Mouse (Mus musculus) forebrain, embryonic 13.5 days (tissue): ENCODE measurements around the gene Irf1. TPM values are rescaled to one million over a fixed set of nuclear protein-coding genes. Genes with fewer than 3 reads are reported as not detected.

Source experiments
- ATAC-seq: fragments of 200-750 bp; cut with Nextera tagmentation; 2 replicates; pipeline ENCODE4 v1.8.0; 2017
- H3K27ac ChIP-seq: fragments of 300-500 bp; sonication (generic); 2 replicates; pipeline ENCODE4 v1.5.1; 2015; ENCODE audit warnings: inconsistent platforms, mild to moderate bottlenecking, moderate library complexity
- H3K27me3 ChIP-seq: fragments of 300-500 bp; sonication (generic); 2 replicates; pipeline ENCODE4 v1.6.1; 2015; ENCODE audit warnings: mild to moderate bottlenecking, inconsistent platforms
- H3K36me3 ChIP-seq: fragments of 300-500 bp; sonication (generic); 2 replicates; pipeline ENCODE4 v1.6.1; 2015; ENCODE audit warnings: mild to moderate bottlenecking, inconsistent platforms; ENCODE audit not compliant: poor library complexity, severe bottlenecking
- H3K4me1 ChIP-seq: fragments of 300-500 bp; sonication (generic); 2 replicates; pipeline ENCODE4 v1.6.1; 2015; ENCODE audit warnings: inconsistent platforms
- H3K4me2 ChIP-seq: fragments of 300-500 bp; sonication (generic); 2 replicates; pipeline ENCODE4 v1.6.1; 2015; ENCODE audit warnings: inconsistent platforms, mild to moderate bottlenecking, moderate library complexity
- H3K4me3 ChIP-seq: fragments of 300-500 bp; sonication (generic); 2 replicates; pipeline ENCODE4 v1.5.1; 2015; ENCODE audit warnings: mild to moderate bottlenecking, inconsistent platforms
- H3K9ac ChIP-seq: fragments of 300-500 bp; sonication (generic); 2 replicates; pipeline ENCODE4 v1.6.1; 2015; ENCODE audit warnings: mild to moderate bottlenecking, inconsistent platforms
- H3K9me3 ChIP-seq: fragments of 300-500 bp; sonication (generic); replicated peaks from 2 replicates; pipeline ENCODE4 v1.6.1; 2016; ENCODE audit warnings: inconsistent platforms
- WGBS: fragments of 180-500 bp; shearing (Covaris S2); methylation state at CpG from one replicate; pipeline ENCODE4 v1.1.7; 2015; 5-methylcytosine and 5-hydroxymethylcytosine counted together
- polyA plus RNA-seq: library from polyadenylated mRNA; unstranded; fragments of >200 nt; fragmentation: Nextera tagmentation; extraction: Ambion mirVana; gene quantifications from 2 replicates; pipeline ENCODE4 v1.2.1, GENCODE M21; 2015

Gene Irf1
- polyA plus RNA-seq: 2.6 and 2.7 TPM in 2 replicates

GRCm38 (mm10) chr11:53769760-53770124 lies at the start of gene Irf1:
Irf1 (plus strand) TSS chr11:53770014.
- H3K4me3 ChIP-seq: peak within 1 kb of the TSS; percentile 74
- H3K36me3 ChIP-seq: no peaks in the 10 kb centered on the region; the same call in 1 of the 2 replicates
- no peaks in the 10 kb centered on the region for H3K9me3 ChIP-seq
- H3K4me1 ChIP-seq: 0 out of 2 replicates have a peak, but pooled peaks cover 12% of the 10 kb centered on the region
- H3K9ac ChIP-seq: peak within 1 kb of the TSS; percentile 73
- no peak within 1 kb of the TSS for H3K27ac ChIP-seq
- peak; percentile 97 for ATAC-seq
- H3K4me2 ChIP-seq: peak within 1 kb of the TSS; percentile 98
- WGBS: under 1% methylated on average over 40 of the region's 40 CpGs
- H3K27me3 ChIP-seq: peaks cover 26% of the 10 kb centered on the region

GRCm38 (mm10) chr11:53720715-53721114 lies 49.1 kb upstream of the Irf1 start, which contains the start of gene Il5:
Il5 (plus strand) TSS chr11:53720794.
- no peak within 1 kb of the TSS for H3K4me2 ChIP-seq
- H3K27me3 ChIP-seq: no peaks in the 10 kb centered on the region
- H3K27ac ChIP-seq: no peak within 1 kb of the TSS
- no peaks in the 10 kb centered on the region for H3K36me3 ChIP-seq
- H3K4me1 ChIP-seq: no peaks in the 10 kb centered on the region
- WGBS: 91% methylated on average over 6 of the region's 6 CpGs
- H3K9me3 ChIP-seq: no peaks in the 10 kb centered on the region
- no peak within 1 kb of the TSS for H3K4me3 ChIP-seq
- H3K9ac ChIP-seq: no peak within 1 kb of the TSS
- ATAC-seq: no peak

- no peaks in the 10 kb centered on the region for H3K36me3 ChIP-seq
- H3K4me2 ChIP-seq: no peak overlapping the region
- H3K9ac ChIP-seq: no peak overlapping the region
- H3K27me3 ChIP-seq: no peaks in the 10 kb centered on the region
- no peaks in the 10 kb centered on the region for H3K9me3 ChIP-seq
- no peak for ATAC-seq
- WGBS: 95% methylated on average over 7 of the region's 7 CpGs
- no peak overlapping the region for H3K27ac ChIP-seq
- no peak overlapping the region for H3K4me3 ChIP-seq
- no peaks in the 10 kb centered on the region for H3K4me1 ChIP-seq
Observed at GRCm38 (mm10) chr11:53731457-53731856, 38.4 kb upstream of the Irf1 start.

- no peak overlapping the region for H3K9ac ChIP-seq
- H3K9me3 ChIP-seq: no peaks in the 10 kb centered on the region
- no peak overlapping the region for H3K4me2 ChIP-seq
- no peak for ATAC-seq
- no peaks in the 10 kb centered on the region for H3K27me3 ChIP-seq
- H3K36me3 ChIP-seq: no peaks in the 10 kb centered on the region
- no peak overlapping the region for H3K27ac ChIP-seq
- H3K4me3 ChIP-seq: no peak overlapping the region
- WGBS: 91% methylated on average over 8 of the region's 8 CpGs
- no peaks in the 10 kb centered on the region for H3K4me1 ChIP-seq
Observed at GRCm38 (mm10) chr11:53732244-53732643, 37.6 kb upstream of the Irf1 start.

- no peak for ATAC-seq
- no peaks in the 10 kb centered on the region for H3K9me3 ChIP-seq
Observed at GRCm38 (mm10) chr11:53733824-53734223, 36.0 kb upstream of the Irf1 start.

GRCm38 (mm10) chr11:53734431-53734830 lies 35.4 kb upstream of the Irf1 start:
- H3K4me3 ChIP-seq: no peak overlapping the region
- no peak overlapping the region for H3K9ac ChIP-seq
- H3K27me3 ChIP-seq: no peaks in the 10 kb centered on the region
- H3K4me2 ChIP-seq: no peak overlapping the region
- no peaks in the 10 kb centered on the region for H3K36me3 ChIP-seq
- no peak overlapping the region for H3K27ac ChIP-seq
- H3K9me3 ChIP-seq: no peaks in the 10 kb centered on the region
- no peaks in the 10 kb centered on the region for H3K4me1 ChIP-seq
- no peak for ATAC-seq
- WGBS: 83% methylated on average over 2 of the region's 2 CpGs

More at GRCm38 (mm10) chr11:53733824-53734223, 36.0 kb upstream of the Irf1 start:
- no peak overlapping the region for H3K4me2 ChIP-seq
- H3K9ac ChIP-seq: no peak overlapping the region
- no peaks in the 10 kb centered on the region for H3K4me1 ChIP-seq
- 88% methylated on average over 7 of the region's 7 CpGs for WGBS
- no peak overlapping the region for H3K4me3 ChIP-seq
- H3K27ac ChIP-seq: no peak overlapping the region
- H3K36me3 ChIP-seq: no peaks in the 10 kb centered on the region
- H3K27me3 ChIP-seq: no peaks in the 10 kb centered on the region

- ATAC-seq: no peak
- Histone ChIP-seq H3K4me2 (0 out of 2 replicates have a peak overlapping the region, but pooled peaks have one; percentile 54), H3K27ac (no peak overlapping the region), H3K9ac (no peak overlapping the region), H3K36me3 (no peaks in the 10 kb centered on the region), H3K27me3 (no peaks in the 10 kb centered on the region), H3K4me3 (no peak overlapping the region), H3K9me3 (no peaks in the 10 kb centered on the region), H3K4me1 (no peaks in the 10 kb centered on the region)
- WGBS: 72% methylated on average over 18 of the region's 18 CpGs
Observed at GRCm38 (mm10) chr11:53734970-53735681, 34.7 kb upstream of the Irf1 start.

GRCm38 (mm10) chr11:53735682-53736245 lies 34.0 kb upstream of the Irf1 start:
- peak overlapping the region; percentile 21; the same call in 1 of the 2 replicates for H3K4me3 ChIP-seq
- H3K27me3 ChIP-seq: no peaks in the 10 kb centered on the region

GRCm38 (mm10) chr11:53736771-53737572 lies 32.8 kb upstream of the Irf1 start:
- no peaks in the 10 kb centered on the region for H3K27me3 ChIP-seq
- H3K9ac ChIP-seq: no peak overlapping the region
- H3K4me3 ChIP-seq: no peak overlapping the region
- 50% methylated on average over 14 of the region's 14 CpGs for WGBS
- ATAC-seq: peak; percentile 38; the same call in 1 of the 2 replicates
- no peaks in the 10 kb centered on the region for H3K36me3 ChIP-seq
- no peak overlapping the region for H3K4me2 ChIP-seq
- no peaks in the 10 kb centered on the region for H3K4me1 ChIP-seq
- H3K27ac ChIP-seq: no peak overlapping the region
- H3K9me3 ChIP-seq: no peaks in the 10 kb centered on the region

More at GRCm38 (mm10) chr11:53735682-53736245, 34.0 kb upstream of the Irf1 start:
- Histone ChIP-seq H3K9ac (peak overlapping the region; percentile 46), H3K4me1 (no peaks in the 10 kb centered on the region), H3K4me2 (peak overlapping the region; percentile 54), H3K9me3 (no peaks in the 10 kb centered on the region), H3K36me3 (no peaks in the 10 kb centered on the region), H3K27ac (no peak overlapping the region)
- ATAC-seq: peak; percentile 93
- 20% methylated on average over 17 of the region's 17 CpGs for WGBS

- H3K36me3 ChIP-seq: no peaks in the 10 kb centered on the region
- H3K9me3 ChIP-seq: no peaks in the 10 kb centered on the region
- no peak overlapping the region for H3K9ac ChIP-seq
- WGBS: 39% methylated on average over 6 of the region's 6 CpGs
- ATAC-seq: 0 out of 2 replicates have a peak, but pooled peaks have one; percentile 66
- H3K4me2 ChIP-seq: no peak overlapping the region
- no peaks in the 10 kb centered on the region for H3K4me1 ChIP-seq
- no peak overlapping the region for H3K4me3 ChIP-seq
- no peak overlapping the region for H3K27ac ChIP-seq
- no peaks in the 10 kb centered on the region for H3K27me3 ChIP-seq
Observed at GRCm38 (mm10) chr11:53737573-53737946, 32.3 kb upstream of the Irf1 start.

GRCm38 (mm10) chr11:53742353-53742752 lies 27.5 kb upstream of the Irf1 start:
- Histone ChIP-seq H3K9me3 (no peaks in the 10 kb centered on the region), H3K9ac (no peak overlapping the region), H3K4me1 (no peaks in the 10 kb centered on the region), H3K4me3 (no peak overlapping the region), H3K4me2 (no peak overlapping the region), H3K36me3 (no peaks in the 10 kb centered on the region), H3K27ac (no peak overlapping the region), H3K27me3 (no peaks in the 10 kb centered on the region)
- no peak for ATAC-seq
- 3% methylated on average over 5 of the region's 5 CpGs for WGBS

- H3K4me3 ChIP-seq: no peak overlapping the region
- H3K27ac ChIP-seq: no peak overlapping the region
- no peaks in the 10 kb centered on the region for H3K36me3 ChIP-seq
- H3K4me1 ChIP-seq: no peaks in the 10 kb centered on the region
- 91% methylated on average over 2 of the region's 2 CpGs for WGBS
- no peaks in the 10 kb centered on the region for H3K27me3 ChIP-seq
- H3K4me2 ChIP-seq: no peak overlapping the region
- no peak overlapping the region for H3K9ac ChIP-seq
- H3K9me3 ChIP-seq: no peaks in the 10 kb centered on the region
- no peak for ATAC-seq
Observed at GRCm38 (mm10) chr11:53745260-53745659, 24.6 kb upstream of the Irf1 start.
